Mouse (Mus musculus) intestine, postnatal 0 days (tissue): ENCODE measurements at regions not wholly inside any gene's neighbourhood (a gene's known extent, or its start where the extent isn't known, plus 50 kb on each side); places are given as distances from the start of the nearest gene placed in this dataset.

Source experiments
- ATAC-seq: fragments of 200-750 bp; cut with Nextera tagmentation; 2 replicates; pipeline ENCODE4 v1.8.0; 2017; ENCODE audit warnings: mild to moderate bottlenecking, moderate TSS enrichment, moderate library complexity
- H3K27ac ChIP-seq: fragments of 300-500 bp; sonication (generic); 2 replicates; pipeline ENCODE4 v1.5.1; 2014; ENCODE audit warnings: mild to moderate bottlenecking, low read depth, low read length, moderate library complexity
- H3K27me3 ChIP-seq: fragments of 300-500 bp; sonication (generic); replicated peaks from 2 replicates; pipeline ENCODE4 v1.6.1; 2014; ENCODE audit warnings: low read length, mixed read lengths; ENCODE audit not compliant: control insufficient read depth, insufficient read depth
- H3K36me3 ChIP-seq: fragments of 300-500 bp; sonication (generic); 2 replicates; pipeline ENCODE4 v1.6.1; 2014; ENCODE audit warnings: mild to moderate bottlenecking, moderate library complexity; ENCODE audit not compliant: control insufficient read depth, insufficient read depth
- H3K4me1 ChIP-seq: fragments of 300-500 bp; sonication (generic); replicated peaks from 2 replicates; pipeline ENCODE4 v1.6.1; 2014; ENCODE audit warnings: antibody characterized with exemption, low read length, mixed read lengths; ENCODE audit not compliant: control insufficient read depth, insufficient read depth
- H3K4me2 ChIP-seq: fragments of 300-500 bp; sonication (generic); replicated peaks from 2 replicates; pipeline ENCODE4 v1.6.1; 2014; ENCODE audit warnings: low read depth, mild to moderate bottlenecking, moderate library complexity
- H3K4me3 ChIP-seq: fragments of 300-500 bp; sonication (generic); 2 replicates; pipeline ENCODE4 v1.5.1; 2014; ENCODE audit warnings: low read depth, low read length
- H3K9ac ChIP-seq: fragments of 300-500 bp; sonication (generic); 2 replicates; pipeline ENCODE4 v1.6.1; 2014; ENCODE audit warnings: mild to moderate bottlenecking, low read depth, low read length
- H3K9me3 ChIP-seq: fragments of 300-500 bp; sonication (generic); 2 replicates; pipeline ENCODE4 v1.6.1; 2016; ENCODE audit warnings: mixed run types; ENCODE audit not compliant: control insufficient read depth
- CTCF ChIP-seq: sonication (generic); IDR thresholded peaks from 2 replicates; pipeline ENCODE4 v1.5.1; 2016; ENCODE audit warnings: low read depth, mild to moderate bottlenecking, control low read depth, antibody characterized with exemption, moderate library complexity
- WGBS: fragments of 180-500 bp; shearing (Covaris S2); extraction: QIAGEN DNeasy Blood & Tissue Kit; methylation state at CpG from one replicate; pipeline ENCODE4 v1.1.7; 2014; 5-methylcytosine and 5-hydroxymethylcytosine counted together

DNA sequence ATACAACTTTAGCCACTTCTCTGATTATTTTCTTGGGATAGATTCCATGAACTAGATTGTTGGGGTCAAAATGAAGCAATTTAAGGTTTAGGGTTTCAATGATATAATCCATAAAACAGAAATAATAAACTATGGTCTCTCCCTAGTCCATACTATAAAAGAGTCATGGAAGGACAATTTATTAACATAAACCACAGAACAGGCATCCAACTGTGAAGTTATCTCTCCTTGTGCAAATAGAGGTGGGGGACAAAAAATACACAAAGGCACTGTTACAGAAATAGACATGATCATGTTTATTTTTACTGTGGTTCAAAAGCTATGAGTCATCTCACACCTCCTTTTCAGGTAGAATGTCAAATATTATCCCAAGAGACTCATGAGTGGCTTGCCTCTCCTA, 503.0 kb upstream of the Slit2 start:
- ATAC-seq, result no peak
- H3K27me3 ChIP-seq, result no peaks in the 10 kb centered on the region
- H3K27ac ChIP-seq, result no peak overlapping the region
- H3K4me1 ChIP-seq, result no peaks in the 10 kb centered on the region
- no peaks in the 10 kb centered on the region for H3K36me3 ChIP-seq
- no peaks in the 10 kb centered on the region for H3K9me3 ChIP-seq
- no peak for TF ChIP-seq CTCF
- H3K4me3 ChIP-seq, result no peak overlapping the region
- no peak overlapping the region for H3K4me2 ChIP-seq
- no peak overlapping the region for H3K9ac ChIP-seq

DNA sequence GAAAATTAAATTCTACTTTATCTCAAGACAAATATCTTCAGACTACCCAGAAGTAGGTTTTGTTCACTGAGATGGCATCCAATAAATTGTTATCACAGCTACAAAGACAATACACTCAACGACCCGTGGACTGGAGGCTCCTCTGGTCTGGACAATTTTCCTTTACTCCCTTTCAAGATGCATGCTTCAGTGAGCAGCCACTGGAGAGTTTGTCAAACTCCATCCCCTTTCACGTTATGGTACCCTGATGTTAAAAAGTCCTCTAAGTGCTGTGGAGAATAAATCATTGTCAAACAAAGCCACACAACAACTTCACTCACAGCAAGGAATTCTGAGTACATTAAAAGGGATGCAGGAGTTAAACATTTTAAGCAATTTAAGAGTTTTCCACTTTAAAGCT, 486.7 kb upstream of the Slit2 start:
- Histone ChIP-seq H3K9me3 (no peaks in the 10 kb centered on the region), H3K4me3 (no peak overlapping the region), H3K27me3 (no peaks in the 10 kb centered on the region), H3K36me3 (no peaks in the 10 kb centered on the region), H3K4me1 (no peaks in the 10 kb centered on the region), H3K4me2 (no peak overlapping the region), H3K9ac (no peak overlapping the region), H3K27ac (no peak overlapping the region)
- ATAC-seq, result no peak
- 36% methylated on average over 3 of the region's 3 CpGs for WGBS
- no peak for TF ChIP-seq CTCF

DNA sequence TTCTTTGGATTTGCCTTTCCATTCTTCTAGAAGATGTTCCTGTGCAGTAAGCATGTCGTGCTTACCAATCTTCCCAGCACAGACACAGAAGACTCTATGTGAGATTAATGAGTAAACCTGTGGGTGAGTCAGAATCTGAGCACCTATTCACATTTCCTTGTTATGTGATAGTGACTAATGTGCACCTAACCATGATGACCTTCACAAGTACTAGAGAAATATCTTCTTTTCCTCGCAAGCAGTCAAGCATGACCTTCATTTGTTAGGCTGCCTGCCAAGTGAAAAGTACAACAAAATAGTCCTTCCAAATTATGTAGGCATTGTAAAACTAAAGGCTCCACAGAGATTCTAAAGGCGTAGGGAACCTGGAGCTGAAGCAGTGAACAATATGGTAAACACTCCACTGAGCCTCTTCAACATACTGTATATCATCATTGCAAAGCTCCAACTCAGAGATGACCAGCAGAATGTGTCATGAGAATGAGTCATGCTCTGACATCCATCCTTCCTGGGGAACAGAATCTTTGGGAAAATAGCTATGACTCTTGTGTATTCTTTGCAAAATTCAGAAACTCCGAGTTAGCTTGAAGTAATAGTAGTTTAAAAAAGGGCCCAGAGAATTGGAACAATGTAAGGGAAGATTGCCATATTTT, 480.0 kb upstream of the Slit2 start:
- no peak for TF ChIP-seq CTCF
- Histone ChIP-seq H3K4me1 (no peaks in the 10 kb centered on the region), H3K9ac (no peak overlapping the region), H3K9me3 (no peaks in the 10 kb centered on the region), H3K36me3 (no peaks in the 10 kb centered on the region), H3K27ac (no peak overlapping the region), H3K4me2 (no peak overlapping the region), H3K4me3 (no peak overlapping the region), H3K27me3 (no peaks in the 10 kb centered on the region)
- ATAC-seq, result no peak
- 69% methylated on average over 4 of the region's 4 CpGs for WGBS

DNA sequence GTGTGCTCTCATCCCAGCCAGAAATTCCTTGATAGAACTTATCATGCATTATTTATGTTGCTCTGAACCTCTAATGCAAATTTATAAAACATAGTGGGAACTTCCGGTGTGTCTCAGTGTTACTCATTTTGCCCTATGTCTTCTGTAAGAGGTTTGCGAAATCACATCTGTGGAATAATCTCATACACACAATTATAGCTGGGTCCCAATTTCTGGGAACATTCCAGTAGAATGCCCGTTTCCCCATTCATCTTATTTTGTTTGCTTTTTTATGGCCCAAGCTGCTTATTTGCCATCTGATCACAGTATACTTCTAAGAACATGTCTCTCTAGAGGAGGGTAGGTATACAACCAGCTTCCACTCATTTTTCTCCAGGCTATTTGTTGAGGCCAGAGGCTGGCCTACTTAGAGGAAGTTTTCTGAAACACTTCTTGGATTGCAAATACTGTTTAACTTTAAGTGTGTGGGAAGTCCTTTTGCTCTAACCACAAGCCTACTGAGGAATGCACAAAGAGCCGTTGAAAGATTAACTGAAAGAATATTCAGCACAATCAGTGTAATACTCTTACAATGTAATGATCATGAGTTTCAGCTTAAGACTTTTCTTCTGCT, 474.1 kb upstream of the Slit2 start:
- Histone ChIP-seq H3K36me3 (no peaks in the 10 kb centered on the region), H3K27me3 (no peaks in the 10 kb centered on the region), H3K9ac (no peak overlapping the region), H3K27ac (no peak overlapping the region), H3K9me3 (no peaks in the 10 kb centered on the region), H3K4me3 (no peak overlapping the region), H3K4me1 (no peaks in the 10 kb centered on the region), H3K4me2 (no peak overlapping the region)
- no peak for ATAC-seq
- no peak for TF ChIP-seq CTCF
- WGBS, result 77% methylated on average over 4 of the region's 4 CpGs

- Histone ChIP-seq H3K4me1 (no peaks in the 10 kb centered on the region), H3K27ac (no peak overlapping the region), H3K36me3 (no peaks in the 10 kb centered on the region), H3K27me3 (no peaks in the 10 kb centered on the region), H3K9me3 (no peaks in the 10 kb centered on the region), H3K9ac (no peak overlapping the region), H3K4me2 (no peak overlapping the region), H3K4me3 (no peak overlapping the region)
- TF ChIP-seq CTCF, result no peak
- 67% methylated on average over 4 of the region's 4 CpGs for WGBS
- no peak for ATAC-seq
These were observed 460.6 kb upstream of the Slit2 start for GRCm38 (mm10) chr5:47522161-47522942.

GRCm38 (mm10) chr5:47528671-47529070, 454.3 kb upstream of the Slit2 start:
- H3K9ac ChIP-seq, result no peak overlapping the region
- no peak for ATAC-seq
- TF ChIP-seq CTCF, result no peak

More at GRCm38 (mm10) chr5:47528671-47529070, 454.3 kb upstream of the Slit2 start:
- no peaks in the 10 kb centered on the region for H3K27me3 ChIP-seq
- no peaks in the 10 kb centered on the region for H3K36me3 ChIP-seq
- no peak overlapping the region for H3K4me3 ChIP-seq
- H3K27ac ChIP-seq, result no peak overlapping the region
- 91% methylated on average over 7 of the region's 7 CpGs for WGBS
- H3K9me3 ChIP-seq, result no peaks in the 10 kb centered on the region
- no peak overlapping the region for H3K4me2 ChIP-seq
- no peaks in the 10 kb centered on the region for H3K4me1 ChIP-seq
